Mouse (Mus musculus): ENCODE results near the gene Aup1.

The Aup1 gene

GRCm38 (mm10) chr6:83054074-83054851, at the start of gene Aup1:
Aup1 (plus strand) TSS chr6:83054521.
- peak; percentile 97 for DNase-seq (ENCODE audit: low read depth)

GRCm38 (mm10) chr6:83004872-83005271, 49.4 kb upstream of the Aup1 start:
- DNase-seq (ENCODE audit: low read depth): no peak

GRCm38 (mm10) chr6:83005444-83006011, 48.8 kb upstream of the Aup1 start:
- no peak for DNase-seq (ENCODE audit: low read depth)

- no peak for DNase-seq (ENCODE audit: low read depth)
Observed at GRCm38 (mm10) chr6:83006114-83006513, 48.2 kb upstream of the Aup1 start.

- DNase-seq (ENCODE audit: low read depth): no peak
Observed at GRCm38 (mm10) chr6:83008659-83009058, 45.7 kb upstream of the Aup1 start.

GRCm38 (mm10) chr6:83010010-83010409, 44.3 kb upstream of the Aup1 start:
- no peak for DNase-seq (ENCODE audit: low read depth)

- no peak for DNase-seq (ENCODE audit: low read depth)
Observed at GRCm38 (mm10) chr6:83011255-83011654, 43.1 kb upstream of the Aup1 start.

GRCm38 (mm10) chr6:83011756-83012155, 42.6 kb upstream of the Aup1 start:
- DNase-seq (ENCODE audit: low read depth): no peak

- DNase-seq (ENCODE audit: low read depth): no peak
Observed at GRCm38 (mm10) chr6:83013444-83013843, 40.9 kb upstream of the Aup1 start.

- DNase-seq (ENCODE audit: low read depth): peak; percentile 80
Observed at GRCm38 (mm10) chr6:83014482-83015466, 39.5 kb upstream of the Aup1 start.

GRCm38 (mm10) chr6:83015749-83016148, 38.6 kb upstream of the Aup1 start:
- DNase-seq (ENCODE audit: low read depth): no peak

GRCm38 (mm10) chr6:83017190-83017589, 37.1 kb upstream of the Aup1 start:
- no peak for DNase-seq (ENCODE audit: low read depth)

- DNase-seq (ENCODE audit: low read depth): no peak
Observed at GRCm38 (mm10) chr6:83019044-83019443, 35.3 kb upstream of the Aup1 start.

GRCm38 (mm10) chr6:83020121-83020520, 34.2 kb upstream of the Aup1 start:
- DNase-seq (ENCODE audit: low read depth): no peak

GRCm38 (mm10) chr6:83020836-83021593, 33.3 kb upstream of the Aup1 start:
- no peak for DNase-seq (ENCODE audit: low read depth)

GRCm38 (mm10) chr6:83023008-83023407, 31.3 kb upstream of the Aup1 start:
- DNase-seq (ENCODE audit: low read depth): no peak

GRCm38 (mm10) chr6:83023786-83024185, 30.5 kb upstream of the Aup1 start:
- no peak for DNase-seq (ENCODE audit: low read depth)

GRCm38 (mm10) chr6:83024421-83024820, 29.9 kb upstream of the Aup1 start:
- DNase-seq (ENCODE audit: low read depth): no peak

GRCm38 (mm10) chr6:83025221-83025620, 29.1 kb upstream of the Aup1 start:
- no peak for DNase-seq (ENCODE audit: low read depth)

GRCm38 (mm10) chr6:83027293-83027692, 27.0 kb upstream of the Aup1 start:
- DNase-seq (ENCODE audit: low read depth): no peak

GRCm38 (mm10) chr6:83027706-83028105, 26.6 kb upstream of the Aup1 start:
- no peak for DNase-seq (ENCODE audit: low read depth)

- no peak for DNase-seq (ENCODE audit: low read depth)
Observed at GRCm38 (mm10) chr6:83029777-83030176, 24.5 kb upstream of the Aup1 start.
